Mouse (Mus musculus): ENCODE data around the gene Cish. TPM values are rescaled to one million over a fixed set of nuclear protein-coding genes. Genes with fewer than 3 reads are reported as not detected.
A peak's percentile ranks its signal among the peaks of the same experiment; 100 is the strongest.

The Cish gene
- total RNA-seq (2021), result 100 to 1,000 TPM in 1 of 2 experiments, 1 to 10 TPM in 1; 2.3 to 100 TPM
- long read RNA-seq, experiment 1, transcript Cish-201 (3 exons, 2,850 nt), result major isoform, 17 of 46 reads
- long read RNA-seq, experiment 1, partial matches to known transcripts, result 3 of 46 reads
- long read RNA-seq, experiment 1, other reads (novel, unspliced or antisense), result 26 of 46 reads
- long read RNA-seq, experiment 2, result 0 reads

- DNase-seq, result no peak
Observed at GRCm38 (mm10) chr9:107296016-107296040, at the start of gene Cish. Gene Cish (plus strand): TSS chr9:107296026.

- no peak for DNase-seq
Observed at GRCm38 (mm10) chr9:107246170-107246569, 49.7 kb upstream of the Cish start.

- no peak for DNase-seq
Observed at GRCm38 (mm10) chr9:107249154-107249553, 46.7 kb upstream of the Cish start.

GRCm38 (mm10) chr9:107250416-107251337 is 45.1 kb upstream of the Cish start:
- no peak for DNase-seq

GRCm38 (mm10) chr9:107252164-107252563 is 43.7 kb upstream of the Cish start:
- DNase-seq, result no peak

- peak; percentile 62 for DNase-seq
Observed at GRCm38 (mm10) chr9:107254476-107254875, 41.4 kb upstream of the Cish start.

- peak; percentile 46 for DNase-seq
Observed at GRCm38 (mm10) chr9:107254925-107255324, 40.9 kb upstream of the Cish start.

GRCm38 (mm10) chr9:107255596-107255995 is 40.2 kb upstream of the Cish start:
- no peak for DNase-seq

GRCm38 (mm10) chr9:107259571-107259970 is 36.3 kb upstream of the Cish start:
- DNase-seq, result no peak

GRCm38 (mm10) chr9:107260429-107260828 is 35.4 kb upstream of the Cish start:
- DNase-seq, result no peak

- DNase-seq, result no peak
Observed at GRCm38 (mm10) chr9:107260836-107261235, 35.0 kb upstream of the Cish start.

- no peak for DNase-seq
Observed at GRCm38 (mm10) chr9:107261792-107262191, 34.0 kb upstream of the Cish start.

- no peak for DNase-seq
Observed at GRCm38 (mm10) chr9:107262375-107262774, 33.5 kb upstream of the Cish start.

GRCm38 (mm10) chr9:107263912-107264311 is 31.9 kb upstream of the Cish start:
- no peak for DNase-seq

- no peak for DNase-seq
Observed at GRCm38 (mm10) chr9:107264731-107265130, 31.1 kb upstream of the Cish start.

- no peak for DNase-seq
Observed at GRCm38 (mm10) chr9:107267028-107267427, 28.8 kb upstream of the Cish start.

- no peak for DNase-seq
Observed at GRCm38 (mm10) chr9:107267721-107268402, 28.0 kb upstream of the Cish start.

- DNase-seq, result no peak
Observed at GRCm38 (mm10) chr9:107269772-107270171, 26.1 kb upstream of the Cish start.

GRCm38 (mm10) chr9:107271177-107271938 is 24.5 kb upstream of the Cish start:
- DNase-seq, result no peak

GRCm38 (mm10) chr9:107272284-107272683 is 23.5 kb upstream of the Cish start:
- DNase-seq, result no peak

GRCm38 (mm10) chr9:107273184-107273583 is 22.6 kb upstream of the Cish start:
- DNase-seq, result no peak

- DNase-seq, result no peak
Observed at GRCm38 (mm10) chr9:107274751-107275150, 21.1 kb upstream of the Cish start.

GRCm38 (mm10) chr9:107275710-107276109 is 20.1 kb upstream of the Cish start:
- no peak for DNase-seq

All from gastrocnemius, postnatal 25 days (tissue).